Mouse (Mus musculus) embryonic facial prominence, embryonic 11.5 days (tissue): ENCODE measurements around the gene Eef1g. TPM values are rescaled to one million over a fixed set of nuclear protein-coding genes. Genes with fewer than 3 reads are reported as not detected.

Source experiments
- ATAC-seq: fragments of 200-750 bp; cut with Nextera tagmentation; replicated peaks from 2 replicates; pipeline ENCODE4 v1.8.0; 2017; ENCODE audit warnings: low read depth; ENCODE audit not compliant: insufficient number of reproducible peaks, low FRiP score, low TSS enrichment
- DNase-seq: peaks from one replicate; pipeline ENCODE4 v3.0.0-alpha.2; 2015; ENCODE audit warnings: low spot score
- H3K27ac ChIP-seq: fragments of 300-500 bp; sonication (generic); replicated peaks from 2 replicates; pipeline ENCODE4 v1.5.1; 2014; ENCODE audit warnings: mild to moderate bottlenecking, low read depth, low read length, control low read depth
- H3K27me3 ChIP-seq: fragments of 300-500 bp; sonication (generic); 2 replicates; pipeline ENCODE4 v1.6.1; 2014; ENCODE audit warnings: mild to moderate bottlenecking, low read length, moderate library complexity, mixed read lengths; ENCODE audit not compliant: control insufficient read depth, insufficient read depth
- H3K36me3 ChIP-seq: fragments of 300-500 bp; sonication (generic); replicated peaks from 2 replicates; pipeline ENCODE4 v1.6.1; 2014; ENCODE audit warnings: low read depth, mild to moderate bottlenecking, low read length, moderate library complexity, mixed read lengths; ENCODE audit not compliant: control insufficient read depth, insufficient read depth
- H3K4me1 ChIP-seq: fragments of 300-500 bp; sonication (generic); 2 replicates; pipeline ENCODE4 v1.6.1; 2014; ENCODE audit warnings: low read length, mixed read lengths; ENCODE audit not compliant: control insufficient read depth, insufficient read depth
- H3K4me2 ChIP-seq: fragments of 300-500 bp; sonication (generic); 2 replicates; pipeline ENCODE4 v1.6.1; 2014; ENCODE audit warnings: low read depth, mild to moderate bottlenecking, control low read depth, low read length, moderate library complexity
- H3K4me3 ChIP-seq: fragments of 300-500 bp; sonication (generic); 2 replicates; pipeline ENCODE4 v1.5.1; 2014; ENCODE audit warnings: low read depth, low read length, control low read depth
- H3K9ac ChIP-seq: fragments of 300-500 bp; sonication (generic); replicated peaks from 2 replicates; pipeline ENCODE4 v1.6.1; 2014; ENCODE audit warnings: mild to moderate bottlenecking, control low read depth, low read length
- H3K9me3 ChIP-seq: fragments of 300-500 bp; sonication (generic); replicated peaks from 2 replicates; pipeline ENCODE4 v1.6.1; 2016; ENCODE audit warnings: mild to moderate bottlenecking, low read length, inconsistent platforms, mixed read lengths; ENCODE audit not compliant: control insufficient read depth
- WGBS: fragments of 180-500 bp; shearing (Covaris S2); extraction: QIAGEN DNeasy Blood & Tissue Kit; methylation state at CpG from one replicate; pipeline ENCODE4 v1.1.7; 2014; 5-methylcytosine and 5-hydroxymethylcytosine counted together
- polyA plus RNA-seq: library from polyadenylated mRNA; unstranded; fragments of >200 nt; fragmentation: Nextera tagmentation; extraction: Ambion mirVana; gene quantifications from 2 replicates; pipeline ENCODE4 v1.2.1, GENCODE M21; 2014

Eef1g gene
- polyA plus RNA-seq, 1 experiment from 2014 or later = 535 TPM

DNA sequence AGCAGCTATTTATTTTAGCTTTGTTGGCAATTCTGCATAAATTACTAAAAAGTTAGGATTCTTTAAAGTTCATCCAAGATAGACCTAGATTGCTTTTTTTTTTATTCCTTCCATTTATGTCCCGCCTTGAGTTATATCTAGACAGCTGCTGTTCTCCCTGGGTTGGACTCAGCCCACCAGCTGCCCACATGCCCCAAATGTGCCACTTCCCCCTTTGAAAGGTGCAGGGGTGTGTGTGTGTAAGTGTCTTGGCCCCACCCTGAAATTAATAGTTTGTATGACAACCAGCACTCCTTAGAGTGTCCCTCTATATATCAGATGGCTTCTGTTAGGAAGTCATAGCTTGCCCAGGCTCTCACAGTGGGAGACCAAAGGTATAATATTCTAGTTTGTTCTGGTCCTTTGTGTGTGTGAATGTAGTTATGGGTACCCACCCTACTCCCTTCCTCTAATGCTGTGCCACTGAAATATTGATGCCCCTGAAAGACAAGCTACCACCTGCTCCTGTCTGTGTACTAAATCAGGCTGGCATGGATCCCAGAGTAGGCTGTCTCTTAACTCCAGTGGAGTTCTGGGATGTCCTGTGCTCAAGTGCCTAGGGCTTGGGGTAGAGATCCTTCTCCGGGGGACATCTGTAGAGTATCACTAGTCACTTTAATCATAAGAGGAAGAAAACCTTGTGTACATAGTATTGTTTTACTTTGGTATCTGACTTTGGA is 14.8 kb downstream of the Eef1g start:
- peaks cover 5% of the 10 kb centered on the region; the same call in 1 of the 2 replicates for H3K4me1 ChIP-seq
- ATAC-seq = no peak
- no peak overlapping the region for H3K4me2 ChIP-seq
- H3K36me3 ChIP-seq = peaks cover 10% of the 10 kb centered on the region
- H3K9me3 ChIP-seq = no peaks in the 10 kb centered on the region
- no peak overlapping the region for H3K9ac ChIP-seq
- 77% methylated on average over 2 of the region's 2 CpGs for WGBS
- no peak overlapping the region for H3K4me3 ChIP-seq
- H3K27ac ChIP-seq = no peak overlapping the region
- no peaks in the 10 kb centered on the region for H3K27me3 ChIP-seq
- no peak for DNase-seq

DNA sequence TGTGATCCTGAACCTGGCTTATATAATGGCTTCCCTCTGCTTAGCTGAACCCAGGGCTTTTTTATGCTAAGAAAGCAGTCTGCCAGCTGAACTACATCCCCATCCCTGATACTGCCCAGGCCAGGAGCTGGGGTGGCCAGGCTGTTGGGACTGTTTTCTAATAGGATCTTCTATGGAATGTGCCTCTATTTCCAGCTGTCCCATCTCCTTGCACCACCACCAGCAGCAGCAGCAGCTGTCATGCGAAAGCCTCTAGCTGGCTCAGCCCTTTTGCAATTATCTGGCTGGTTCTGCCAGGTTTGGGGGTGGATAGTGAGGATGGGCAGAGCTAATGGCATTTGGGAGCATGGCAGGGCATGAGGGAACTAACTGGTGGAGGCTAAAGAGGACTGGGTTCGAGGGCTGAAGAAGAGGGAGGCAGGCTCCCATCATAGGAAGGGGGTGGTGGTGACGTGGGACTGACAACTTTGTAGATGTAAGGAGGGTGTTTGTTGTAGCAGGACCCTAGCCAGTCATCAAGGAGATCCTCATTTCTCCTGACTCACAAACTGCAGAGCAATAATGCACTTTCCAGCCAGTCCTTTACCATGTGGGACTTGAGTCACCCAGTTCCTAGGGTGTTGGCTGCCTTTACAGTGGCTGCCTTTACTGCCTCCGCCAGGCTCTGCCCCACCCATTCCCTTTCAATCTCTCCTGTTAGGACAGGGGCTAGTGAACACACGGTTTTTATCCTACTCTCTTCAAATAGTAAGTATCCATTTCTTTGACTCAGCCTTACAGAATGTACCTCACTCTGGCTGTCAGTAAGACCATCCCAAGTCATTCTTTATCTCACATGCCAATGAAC is 15.7 kb downstream of the Eef1g start:
- Histone ChIP-seq H3K4me3 (no peak overlapping the region), H3K9me3 (no peaks in the 10 kb centered on the region), H3K4me2 (no peak overlapping the region), H3K27me3 (no peaks in the 10 kb centered on the region), H3K36me3 (peaks cover 9% of the 10 kb centered on the region), H3K27ac (no peak overlapping the region), H3K9ac (no peak overlapping the region), H3K4me1 (peaks cover 5% of the 10 kb centered on the region; the same call in 1 of the 2 replicates)
- 63% methylated on average over 5 of the region's 5 CpGs for WGBS
- ATAC-seq = no peak
- no peak for DNase-seq

DNA sequence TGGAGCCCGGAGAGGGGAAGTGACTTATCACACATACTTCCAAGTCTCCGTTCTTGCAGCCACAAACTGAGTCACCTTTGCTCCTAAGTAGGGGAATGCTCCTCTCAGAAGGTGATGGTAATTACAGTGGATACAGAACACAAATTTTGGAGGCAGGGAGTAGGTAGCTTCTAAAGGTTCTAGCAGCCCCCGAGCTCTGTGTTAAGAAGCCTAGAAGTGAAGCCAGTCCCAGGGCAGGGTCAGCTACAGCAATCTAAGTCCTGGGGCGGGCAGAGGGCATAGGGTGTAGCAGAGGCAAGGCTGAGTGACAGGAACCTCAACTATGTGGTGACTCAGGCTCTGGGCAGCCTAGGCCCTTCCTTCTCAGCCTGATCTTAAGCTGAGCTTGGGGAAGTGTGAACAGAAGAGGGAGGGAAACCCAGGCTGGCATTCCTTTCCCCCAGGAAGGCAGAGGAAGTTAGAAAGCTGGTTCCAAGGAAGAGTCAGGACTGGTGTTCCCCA is 16.4 kb downstream of the Eef1g start:
- H3K4me3 ChIP-seq = no peak overlapping the region
- DNase-seq (no peak), ATAC-seq (no peak)
- H3K27me3 ChIP-seq = no peaks in the 10 kb centered on the region
- H3K4me1 ChIP-seq = peaks cover 5% of the 10 kb centered on the region; the same call in 1 of the 2 replicates
- H3K9ac ChIP-seq = no peak overlapping the region
- peaks cover 6% of the 10 kb centered on the region for H3K36me3 ChIP-seq
- WGBS = 50% methylated on average over 4 of the region's 4 CpGs
- H3K4me2 ChIP-seq = no peak overlapping the region
- no peak overlapping the region for H3K27ac ChIP-seq
- no peaks in the 10 kb centered on the region for H3K9me3 ChIP-seq

DNA sequence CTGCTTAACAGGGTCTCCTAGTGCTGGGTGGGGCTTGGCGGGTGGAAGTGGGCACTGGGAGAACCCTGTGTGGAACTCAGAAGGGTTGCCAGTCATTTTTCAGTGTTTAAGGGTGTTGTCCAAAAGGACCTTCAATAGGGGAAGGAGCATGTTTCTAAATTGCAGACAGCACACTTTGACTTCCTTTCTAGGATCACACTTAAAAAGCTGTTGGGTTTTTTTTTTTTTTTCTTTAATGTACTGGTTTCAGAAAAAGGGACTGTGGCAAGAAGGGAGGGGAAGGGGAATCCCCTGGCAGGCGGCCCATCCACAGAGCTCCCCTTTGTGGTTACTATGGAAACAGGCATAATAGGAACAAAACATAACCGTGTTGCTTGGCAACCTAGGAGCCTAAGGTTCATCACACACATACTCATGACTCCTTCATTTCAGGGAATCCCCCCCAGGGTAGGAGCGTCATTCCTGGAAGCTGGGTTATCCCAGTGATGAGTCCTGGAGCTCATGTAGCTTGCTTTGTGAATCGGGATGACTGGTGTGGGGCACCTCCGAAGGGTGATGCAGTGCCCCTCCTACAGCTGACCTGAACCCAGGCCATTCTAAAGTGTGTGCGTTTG is 17.5 kb downstream of the Eef1g start:
- Histone ChIP-seq H3K27me3 (no peaks in the 10 kb centered on the region), H3K27ac (0 out of 2 replicates have a peak overlapping the region, but pooled peaks have one; percentile 10), H3K36me3 (no peaks in the 10 kb centered on the region; the same call in 1 of the 2 replicates), H3K9ac (no peak overlapping the region), H3K4me3 (no peak overlapping the region), H3K9me3 (no peaks in the 10 kb centered on the region), H3K4me1 (peaks cover 5% of the 10 kb centered on the region; the same call in 1 of the 2 replicates), H3K4me2 (no peak overlapping the region)
- DNase-seq (peak; percentile 91), ATAC-seq (peak; percentile 50)
- WGBS = 18% methylated on average over 7 of the region's 7 CpGs

DNA sequence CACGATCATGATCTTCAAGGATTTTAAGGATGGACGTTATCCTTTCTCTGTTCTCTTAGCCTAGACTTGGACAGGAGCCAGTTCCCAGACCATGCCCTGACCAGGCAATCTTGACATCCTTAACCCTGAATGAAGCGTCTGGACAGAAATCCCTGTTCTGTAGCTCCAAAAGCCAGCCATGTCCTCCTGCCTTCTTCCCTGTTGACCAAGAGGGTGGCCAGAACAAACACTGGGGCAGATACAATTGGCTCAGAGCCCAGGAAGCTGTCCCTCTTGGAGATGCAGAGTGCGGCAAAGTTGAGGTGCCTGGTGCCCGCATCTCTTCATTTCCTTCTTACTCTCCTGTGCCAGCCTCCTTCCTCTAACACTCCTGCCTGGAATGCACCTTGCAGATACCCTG is 19.1 kb downstream of the Eef1g start:
- 84% methylated on average over 5 of the region's 5 CpGs for WGBS
- Histone ChIP-seq H3K27ac (no peak overlapping the region), H3K4me1 (peaks cover 5% of the 10 kb centered on the region; the same call in 1 of the 2 replicates), H3K9ac (no peak overlapping the region), H3K9me3 (no peaks in the 10 kb centered on the region), H3K4me3 (no peak overlapping the region), H3K36me3 (no peaks in the 10 kb centered on the region; the same call in 1 of the 2 replicates), H3K27me3 (no peaks in the 10 kb centered on the region), H3K4me2 (no peak overlapping the region)
- DNase-seq (no peak), ATAC-seq (no peak)

DNA sequence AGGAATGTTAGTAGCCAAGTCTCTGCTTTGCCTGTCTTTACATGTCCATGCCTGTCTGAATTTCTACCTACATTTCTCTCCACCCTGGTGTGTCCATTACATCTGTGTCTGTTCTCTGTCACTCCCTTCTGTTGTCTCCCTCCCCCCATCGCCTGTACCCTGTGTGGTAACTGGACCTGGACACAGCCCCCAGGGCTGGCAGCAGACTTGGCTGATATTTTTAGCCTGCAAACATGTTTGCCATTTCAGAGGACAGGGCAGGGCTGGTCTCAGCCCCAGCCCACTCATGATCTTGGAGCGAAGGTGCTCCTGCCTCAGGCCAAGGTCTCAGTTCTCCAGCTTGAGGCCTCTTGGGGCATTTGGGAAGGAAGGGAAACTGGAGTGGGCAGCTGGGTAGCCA is 21.0 kb downstream of the Eef1g start:
- Histone ChIP-seq H3K36me3 (no peaks in the 10 kb centered on the region), H3K9ac (no peak overlapping the region), H3K27me3 (no peaks in the 10 kb centered on the region), H3K4me2 (no peak overlapping the region), H3K4me1 (peaks cover 5% of the 10 kb centered on the region; the same call in 1 of the 2 replicates), H3K27ac (no peak overlapping the region), H3K9me3 (no peaks in the 10 kb centered on the region), H3K4me3 (no peak overlapping the region)
- ATAC-seq = no peak
- 28% methylated on average over 2 of the region's 2 CpGs for WGBS
- DNase-seq = no peak

DNA sequence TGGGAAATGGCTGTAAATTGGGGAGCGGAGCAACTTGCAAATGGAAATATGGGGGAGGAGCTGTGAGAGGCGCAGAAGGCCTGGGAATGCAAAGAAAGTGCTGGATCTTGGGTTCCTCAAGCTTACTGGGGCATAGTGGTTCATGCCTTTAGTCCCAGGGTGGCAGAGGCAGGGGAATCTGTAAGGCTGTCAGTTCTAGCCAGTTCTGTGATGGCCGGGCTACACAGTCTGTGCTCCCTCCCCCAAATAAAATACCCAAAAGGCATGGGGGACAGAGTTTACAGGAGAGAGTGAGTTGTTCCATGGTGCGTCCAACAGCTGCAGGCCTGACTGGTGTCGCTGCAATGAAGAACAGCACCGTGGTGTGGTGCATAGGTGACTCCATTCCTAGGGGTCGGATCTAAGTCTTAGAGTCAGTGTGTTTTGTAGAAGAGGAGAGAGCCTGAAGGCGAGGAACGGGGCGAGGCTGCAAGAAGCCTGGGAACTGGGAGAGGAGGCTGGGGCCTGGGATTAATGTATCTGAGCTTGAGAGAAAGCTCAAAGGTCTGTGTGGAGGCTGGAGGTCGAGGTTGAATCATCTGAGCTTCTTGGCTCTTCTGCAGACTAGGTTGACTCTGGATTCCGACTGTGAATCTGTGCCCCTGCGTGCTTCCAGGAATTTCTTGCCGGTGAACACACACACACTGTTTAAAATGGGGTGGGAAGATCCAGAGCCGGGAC is 21.7 kb downstream of the Eef1g start:
- ATAC-seq (no peak), DNase-seq (no peak)
- H3K4me3 ChIP-seq = peak overlapping the region; percentile 56
- 9% methylated on average over 15 of the region's 15 CpGs for WGBS
- no peaks in the 10 kb centered on the region for H3K36me3 ChIP-seq
- no peaks in the 10 kb centered on the region for H3K27me3 ChIP-seq
- H3K4me2 ChIP-seq = peak overlapping the region; percentile 87
- H3K9ac ChIP-seq = peak overlapping the region; percentile 67
- H3K9me3 ChIP-seq = no peaks in the 10 kb centered on the region
- peak overlapping the region; percentile 71; the same call in 1 of the 2 replicates for H3K27ac ChIP-seq
- H3K4me1 ChIP-seq = peaks cover 5% of the 10 kb centered on the region; the same call in 1 of the 2 replicates
